Mouse (Mus musculus): ENCODE measurements around the gene Scmh1. TPM values are rescaled to one million over a fixed set of nuclear protein-coding genes. Genes with fewer than 3 reads are reported as not detected.

The Scmh1 gene
- total RNA-seq, 2 experiments from 2014 or later, result 75.6 to 78.5 TPM

DNA sequence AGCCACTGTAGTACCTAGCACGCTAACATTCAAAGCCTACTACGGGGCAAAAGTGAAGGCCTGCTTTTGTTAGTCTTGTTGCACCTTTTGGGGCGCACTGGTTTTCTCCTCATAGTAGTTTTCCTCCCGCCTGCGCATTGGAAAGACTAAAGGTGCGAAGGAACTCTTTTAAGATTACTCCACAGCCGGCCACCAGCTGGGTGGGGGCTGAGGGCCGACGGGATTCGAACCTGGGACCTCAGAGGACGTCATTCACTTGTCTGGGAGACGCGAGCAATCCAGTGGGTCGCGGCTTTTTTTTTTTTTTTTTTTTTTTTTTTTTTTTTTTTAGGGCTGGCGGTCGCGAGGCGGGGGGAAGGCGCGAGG is 320 bp upstream of the Scmh1 start:
- no peak for DNase-seq (ENCODE audit: low spot score in 2 of 2)

DNA sequence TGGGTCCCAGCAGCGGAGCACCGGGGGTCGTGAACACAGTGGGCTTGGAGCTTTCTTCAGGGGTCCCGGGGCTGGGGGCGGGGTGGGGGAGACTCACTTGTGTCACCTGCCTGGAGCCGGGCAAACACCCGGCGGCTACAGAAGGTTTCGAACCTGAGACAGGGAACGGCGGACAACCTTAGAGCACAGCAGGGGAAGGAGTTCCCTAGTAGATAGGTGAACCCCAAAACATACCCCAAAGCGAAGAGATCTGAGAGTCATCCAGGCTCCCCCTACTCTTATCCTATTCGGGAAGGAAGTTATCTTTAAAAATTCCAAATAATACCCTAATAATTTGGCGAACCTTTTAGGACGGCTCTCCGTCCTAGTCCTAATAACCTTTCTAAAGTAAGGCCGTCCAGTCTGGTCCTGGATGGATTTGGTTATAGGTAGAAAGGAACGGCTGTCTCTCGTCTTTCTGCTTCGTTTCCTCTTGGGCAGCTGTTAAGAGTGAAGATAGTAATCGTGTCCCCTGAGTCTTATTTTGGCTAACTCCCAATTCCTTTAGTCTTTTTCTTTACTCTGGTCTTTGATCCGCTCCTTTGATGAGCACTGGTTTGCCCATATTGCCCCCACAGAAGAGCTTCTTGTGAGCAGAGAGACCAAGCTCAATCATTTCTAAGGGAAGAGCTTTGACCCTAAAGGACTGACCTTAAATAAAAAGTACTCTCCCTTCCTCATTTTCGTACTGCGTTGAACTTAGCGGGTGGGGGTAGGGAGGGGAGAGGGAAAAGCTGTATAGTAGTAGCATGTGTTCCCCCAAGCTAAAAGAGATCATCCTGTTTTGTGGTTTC is 941 bp downstream of the Scmh1 start:
- no peak for DNase-seq (ENCODE audit: low spot score in 2 of 2)

DNA sequence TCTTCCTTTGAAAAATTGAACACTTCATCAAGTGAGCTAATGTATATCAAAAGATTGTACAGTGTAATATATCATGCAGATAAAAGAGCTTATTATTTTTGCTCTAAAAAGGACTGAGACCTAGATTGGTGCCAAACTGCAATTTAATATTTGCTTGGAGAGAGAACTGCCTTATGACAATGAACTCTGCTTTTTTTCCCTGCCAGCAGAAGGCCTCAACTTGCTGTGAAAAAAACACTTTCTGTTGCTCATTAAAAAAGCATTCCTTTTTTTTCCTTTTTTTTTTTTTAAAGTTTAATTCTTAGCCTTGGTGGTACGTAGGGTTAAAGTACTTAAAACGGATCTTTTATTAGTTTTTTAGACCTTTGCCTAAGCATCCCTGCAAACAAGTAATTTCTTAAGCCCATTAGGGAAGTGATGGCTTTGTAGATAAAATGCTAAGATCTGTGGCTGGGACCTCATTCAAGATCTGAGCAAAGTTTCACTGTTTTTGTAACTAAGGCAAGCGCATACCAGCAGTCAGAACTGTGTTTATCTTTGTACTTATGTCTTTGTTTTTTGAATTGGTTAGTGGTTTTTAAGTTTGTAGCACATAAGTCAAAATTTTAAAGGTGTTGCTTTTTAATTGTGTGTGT is 1.7 kb downstream of the Scmh1 start:
- DNase-seq (ENCODE audit: low spot score in 2 of 2), result no peak

DNA sequence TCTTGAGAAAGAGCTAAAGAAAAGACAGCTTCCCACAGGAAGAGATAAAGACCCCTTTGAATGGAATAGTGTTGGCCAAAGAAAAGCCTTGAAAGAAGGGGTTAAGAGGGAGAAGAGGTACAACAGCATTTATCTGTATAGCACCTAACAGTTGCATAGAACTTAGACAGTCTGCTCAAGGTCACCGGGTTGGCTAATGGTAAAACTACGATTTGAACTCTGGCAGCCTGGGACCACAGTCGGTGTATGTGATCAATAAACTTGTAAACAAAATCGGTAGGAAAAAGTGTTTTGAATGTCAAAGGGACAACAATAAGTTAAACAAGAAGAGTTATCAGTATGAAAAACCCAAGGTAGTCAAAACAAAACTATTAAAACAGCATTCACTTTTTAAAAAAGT is 13.0 kb downstream of the Scmh1 start:
- no peak for DNase-seq (ENCODE audit: low spot score in 2 of 2)

DNA sequence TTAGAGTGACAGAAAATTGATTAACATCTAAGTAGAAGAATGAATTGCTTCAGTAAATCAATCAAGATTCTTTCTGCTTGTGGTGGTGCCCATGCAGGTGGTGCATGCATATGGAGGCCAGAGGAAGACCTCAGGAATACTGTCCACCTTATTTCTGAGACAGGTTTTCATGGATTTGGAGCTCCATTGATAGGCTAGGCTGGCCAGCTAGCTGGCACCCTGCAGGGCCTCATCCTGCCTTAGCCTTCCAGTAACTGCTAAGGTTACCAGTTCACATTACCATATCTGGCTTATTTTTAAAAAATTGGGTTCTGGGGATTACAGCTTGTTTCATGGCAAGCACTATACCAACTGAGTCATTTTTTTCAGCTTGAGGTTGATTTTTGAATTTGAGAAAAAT is 15.1 kb downstream of the Scmh1 start:
- DNase-seq (ENCODE audit: low spot score in 2 of 2), result no peak

DNA sequence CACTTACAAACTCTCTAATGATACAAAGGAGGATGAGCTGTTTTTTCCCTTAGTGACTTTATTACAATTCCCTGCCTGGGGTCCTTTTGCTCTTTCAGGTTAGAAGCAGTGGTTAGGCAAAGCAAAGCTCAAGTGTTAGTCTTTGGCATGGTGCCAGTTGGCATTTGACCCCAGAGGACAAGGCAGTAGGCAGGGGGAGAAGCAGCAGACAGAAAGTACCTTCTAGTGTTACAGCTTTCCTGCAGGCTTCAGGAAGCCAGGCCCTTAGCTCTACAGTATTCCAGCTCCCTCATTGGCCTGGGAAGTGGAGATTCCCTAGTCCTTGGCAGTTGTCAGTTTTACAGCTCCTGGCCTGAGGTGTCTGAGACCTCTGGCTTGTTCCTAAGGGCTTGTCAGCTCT is 15.6 kb downstream of the Scmh1 start:
- DNase-seq (ENCODE audit: low spot score in 2 of 2), result no peak

DNA sequence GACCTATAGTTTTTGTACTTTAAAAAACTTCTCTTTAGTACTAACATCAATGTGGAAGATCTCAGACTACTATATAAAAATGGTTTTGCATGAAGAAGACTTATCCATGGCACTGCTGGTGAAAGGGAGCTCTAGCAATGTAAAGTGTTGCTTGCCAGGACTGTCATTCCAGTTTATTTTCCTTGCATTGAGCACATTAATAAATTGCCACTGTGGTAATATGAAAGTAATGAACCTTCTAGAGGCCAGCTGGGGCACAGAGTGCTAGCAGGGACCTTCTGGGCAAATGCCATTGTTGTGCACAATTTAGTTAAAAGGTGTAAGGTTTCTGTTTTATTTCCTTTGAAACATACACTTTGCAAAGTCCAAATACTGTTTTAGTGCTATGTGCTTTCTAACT is 25.5 kb downstream of the Scmh1 start:
- DNase-seq (ENCODE audit: low spot score in 2 of 2), result no peak

DNA sequence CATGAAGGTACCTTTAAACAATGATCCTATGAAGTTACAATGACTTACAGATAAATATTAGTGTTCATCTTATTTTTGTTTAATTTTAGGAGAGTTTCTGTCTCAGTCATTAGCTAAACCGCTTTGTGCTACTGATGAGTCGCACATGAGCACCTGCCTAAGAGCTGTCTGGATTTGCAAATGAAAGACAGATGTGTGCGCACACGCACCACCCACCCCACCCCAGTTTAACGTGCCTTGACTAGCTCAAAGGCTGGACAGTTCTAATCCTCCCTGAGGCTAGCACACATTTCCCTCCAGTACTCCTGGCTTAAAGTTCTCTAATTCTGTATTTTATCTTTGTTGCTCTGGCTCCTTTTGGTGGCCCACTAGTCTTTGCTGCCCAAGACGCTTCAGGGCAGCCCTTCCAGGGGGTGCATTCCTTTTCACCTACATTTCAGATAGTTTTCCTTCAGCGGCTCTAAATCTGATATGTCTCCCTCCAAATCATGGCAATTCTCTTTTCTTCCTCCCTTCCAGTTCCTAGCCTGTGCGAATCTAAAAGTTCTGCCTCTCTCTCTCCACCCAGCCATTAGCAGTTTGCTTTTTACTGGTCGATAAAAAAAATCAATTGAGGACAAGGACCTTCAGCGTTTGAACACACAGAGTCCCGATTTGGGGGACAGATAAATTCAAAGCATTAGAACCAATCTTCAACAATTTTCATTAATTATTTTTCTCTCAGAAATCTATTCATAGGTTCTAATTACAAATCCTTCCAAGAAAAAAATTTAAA is 27.7 kb downstream of the Scmh1 start:
- DNase-seq (ENCODE audit: low spot score in 2 of 2), result no peak

DNA sequence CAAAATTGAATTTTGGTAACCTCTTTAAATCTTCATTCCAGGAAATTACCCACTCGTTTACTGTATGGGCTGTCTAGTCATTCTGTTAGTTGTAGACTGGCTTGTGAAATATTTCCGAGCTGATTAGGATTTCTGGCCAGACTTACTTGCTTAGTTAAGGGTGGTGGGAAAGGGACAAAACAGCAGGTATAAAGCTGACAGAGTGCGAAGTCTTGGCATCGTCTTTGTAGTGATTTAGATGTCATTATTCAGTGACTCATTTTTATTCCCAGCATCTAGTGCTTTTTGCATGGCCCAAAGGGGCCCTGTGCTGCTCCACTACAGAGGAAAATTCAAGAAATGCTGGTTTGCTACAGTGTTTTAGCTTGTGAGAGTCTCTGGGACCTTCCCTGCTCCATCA is 56.7 kb downstream of the Scmh1 start:
- no peak for DNase-seq (ENCODE audit: low spot score in 2 of 2)

DNA sequence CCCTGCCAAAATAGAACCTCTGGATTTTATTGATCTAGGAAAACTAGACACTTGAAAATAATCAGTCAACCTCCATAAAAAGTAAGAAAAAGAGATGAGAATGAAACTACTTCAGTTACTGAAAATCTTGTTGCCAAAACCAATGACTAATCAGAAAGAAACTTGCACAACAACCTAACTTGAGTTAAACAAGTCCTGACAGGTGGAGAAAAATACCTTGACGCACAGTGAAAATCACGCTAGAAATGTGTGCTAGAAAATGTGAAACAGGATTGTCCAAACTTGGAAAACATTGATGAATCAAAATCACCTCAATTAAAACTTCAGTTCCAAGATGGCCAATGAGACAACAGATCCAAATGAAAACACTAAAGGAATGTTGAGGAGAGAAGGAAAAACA is 67.9 kb downstream of the Scmh1 start:
- DNase-seq (ENCODE audit: low spot score in 2 of 2), result no peak

DNA sequence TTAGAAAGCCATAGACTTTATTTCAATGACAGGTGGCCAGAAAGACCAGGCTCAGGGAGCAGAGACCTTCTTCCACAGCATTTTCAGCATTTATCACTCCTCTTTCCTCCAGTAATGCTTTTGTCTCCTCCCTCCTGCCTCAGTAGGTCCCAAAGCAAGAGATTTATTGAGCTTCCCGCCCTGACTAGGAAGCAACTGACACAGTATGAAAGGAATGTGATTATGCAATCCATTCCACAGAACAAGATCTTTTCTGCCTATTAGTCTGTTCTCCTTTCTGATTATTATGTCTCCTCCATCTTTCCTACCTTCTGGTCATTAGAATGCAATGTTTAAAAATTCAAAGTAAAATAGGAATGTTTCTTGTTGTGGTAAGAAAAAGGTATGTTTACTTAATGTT is 82.6 kb downstream of the Scmh1 start:
- no peak for DNase-seq (ENCODE audit: low spot score in 2 of 2)

DNA sequence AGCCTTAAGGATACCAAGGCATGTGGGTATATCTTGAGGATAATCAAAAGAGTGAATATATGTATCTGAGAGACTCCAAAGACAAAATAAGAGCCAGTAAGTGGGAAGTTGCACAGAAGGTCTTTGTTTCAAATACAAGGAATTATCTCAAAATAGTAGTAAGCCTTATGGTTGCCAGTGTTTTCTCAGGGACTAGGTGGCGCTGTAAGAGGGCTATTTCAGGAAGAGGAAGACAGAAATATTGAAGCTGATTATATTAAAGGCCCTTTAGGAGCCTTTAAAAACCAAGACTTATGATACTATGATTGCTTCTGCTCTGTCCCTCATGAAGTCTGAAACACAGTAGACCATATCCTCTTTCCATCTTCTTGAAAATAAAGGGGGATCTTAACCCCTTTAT is 101.9 kb downstream of the Scmh1 start:
- no peak for DNase-seq (ENCODE audit: low spot score in 2 of 2)

DNA sequence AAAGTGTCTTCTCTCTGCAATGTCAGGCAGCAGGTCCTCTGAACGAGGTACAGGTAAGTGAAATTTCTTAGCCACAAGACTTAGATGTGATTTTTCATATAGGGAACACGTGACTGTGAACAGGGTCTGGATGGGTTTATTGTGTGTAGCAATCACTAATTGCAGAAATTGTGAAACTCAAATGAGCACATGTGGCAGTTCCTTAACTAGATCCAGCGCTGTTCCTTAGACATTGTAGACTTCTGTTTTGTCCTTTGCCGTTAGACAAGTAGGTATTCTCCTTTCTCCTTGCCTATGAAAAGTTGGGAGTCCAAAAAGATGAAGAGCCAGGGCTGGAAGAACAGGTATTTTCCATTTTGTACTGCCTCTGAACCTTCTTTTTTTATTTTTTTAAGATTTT is 106.1 kb downstream of the Scmh1 start:
- no peak for DNase-seq (ENCODE audit: low spot score in 2 of 2)

DNA sequence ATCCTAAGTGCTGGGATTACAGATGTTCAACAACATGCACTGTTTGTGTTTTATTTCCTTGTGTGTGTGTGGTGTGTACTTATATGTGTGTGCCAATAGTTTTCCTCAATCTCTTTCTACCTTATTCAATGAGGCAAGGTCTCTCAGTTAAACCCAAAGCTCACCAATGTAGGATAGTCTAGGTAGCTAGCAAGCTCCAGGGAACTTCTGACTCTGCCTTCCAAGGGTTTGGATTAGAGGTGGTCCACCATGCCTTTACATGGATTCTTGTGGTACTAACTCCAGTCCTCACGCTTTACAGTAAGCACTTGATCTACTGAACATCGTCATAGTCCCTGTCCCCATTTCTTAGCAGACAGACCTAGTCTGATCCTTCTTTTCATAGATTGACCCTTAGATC is 109.3 kb downstream of the Scmh1 start:
- DNase-seq (ENCODE audit: low spot score in 2 of 2), result no peak

DNA sequence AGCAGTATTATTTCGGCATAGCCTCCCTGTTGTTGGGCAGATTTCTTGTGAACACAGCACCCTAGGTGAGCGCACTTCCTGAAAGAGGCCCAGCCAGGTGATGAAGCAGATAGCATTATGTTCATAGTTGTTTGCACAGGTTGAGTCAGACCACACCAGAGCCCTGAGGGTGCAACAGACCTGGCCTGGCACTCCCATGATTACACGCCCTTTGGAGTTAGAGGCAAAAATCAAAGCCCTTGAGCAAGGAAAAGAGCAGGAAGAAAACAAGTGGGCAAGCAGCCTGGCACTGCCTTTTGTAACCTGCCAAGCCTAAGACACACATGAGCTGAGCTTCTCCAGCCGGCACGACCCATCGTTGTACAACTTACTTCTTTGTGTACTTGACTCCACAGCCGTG is 111.4 kb downstream of the Scmh1 start:
- no peak for DNase-seq (ENCODE audit: low spot score in 2 of 2)

DNA sequence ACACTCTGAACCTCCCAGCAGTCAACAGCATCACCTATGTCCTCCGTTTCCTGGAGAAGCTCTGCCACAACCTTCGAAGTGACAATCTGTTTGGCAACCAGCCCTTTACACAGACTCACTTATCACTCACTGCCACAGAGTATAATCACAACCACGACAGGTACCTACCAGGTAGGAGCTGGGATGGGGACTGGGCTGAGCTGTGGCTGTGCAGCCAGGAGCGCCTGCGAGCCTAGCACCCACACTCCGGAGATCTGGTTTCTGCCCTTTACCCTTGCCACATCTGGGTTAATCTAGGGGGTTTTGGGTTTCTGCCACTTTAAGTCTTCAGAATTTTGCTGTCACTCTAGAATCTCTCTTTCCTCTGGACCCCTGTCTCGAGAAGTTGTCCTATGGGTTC is 111.8 kb downstream of the Scmh1 start:
- DNase-seq (ENCODE audit: low spot score in 2 of 2), result no peak

DNA sequence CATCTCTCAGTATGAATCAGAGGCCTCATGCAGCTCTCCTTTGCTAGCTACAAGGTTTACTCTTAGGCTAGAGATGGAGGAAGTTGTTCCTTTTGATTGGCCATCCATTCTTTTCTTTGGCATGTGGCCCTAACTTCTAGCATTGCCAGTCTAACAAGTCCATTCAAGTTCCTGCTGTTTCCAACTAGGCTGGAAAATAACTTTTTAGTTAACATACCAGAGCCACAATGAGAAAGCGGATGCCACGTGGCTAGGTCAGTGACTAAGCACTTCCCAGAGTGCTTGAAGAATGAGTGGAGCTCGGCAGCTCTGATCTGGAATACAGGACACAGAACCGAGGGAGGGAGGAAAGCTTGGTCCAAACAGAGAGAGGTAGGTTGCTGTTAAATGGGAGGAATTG is 112.3 kb downstream of the Scmh1 start:
- DNase-seq (ENCODE audit: low spot score in 2 of 2), result no peak

DNA sequence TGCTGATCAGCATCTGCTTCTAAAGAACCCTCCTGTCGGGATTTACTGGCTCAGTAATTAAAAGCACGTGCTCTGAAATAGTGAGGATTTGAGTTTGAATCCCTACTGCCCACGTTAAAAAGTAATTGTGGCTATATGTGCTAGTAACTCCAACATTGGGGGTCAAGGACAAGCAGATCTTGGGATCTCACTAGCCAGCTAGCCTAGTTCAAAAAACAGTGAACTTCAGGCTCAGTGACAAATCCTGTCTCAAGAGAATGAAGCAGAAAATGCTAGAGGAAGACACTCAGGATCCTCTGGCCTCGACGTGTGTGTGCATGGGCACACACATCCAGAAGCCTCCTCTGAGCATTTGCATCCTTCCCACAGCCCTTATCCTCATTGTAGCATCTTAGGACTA is 116.7 kb downstream of the Scmh1 start:
- DNase-seq (ENCODE audit: low spot score in 2 of 2), result no peak

DNA sequence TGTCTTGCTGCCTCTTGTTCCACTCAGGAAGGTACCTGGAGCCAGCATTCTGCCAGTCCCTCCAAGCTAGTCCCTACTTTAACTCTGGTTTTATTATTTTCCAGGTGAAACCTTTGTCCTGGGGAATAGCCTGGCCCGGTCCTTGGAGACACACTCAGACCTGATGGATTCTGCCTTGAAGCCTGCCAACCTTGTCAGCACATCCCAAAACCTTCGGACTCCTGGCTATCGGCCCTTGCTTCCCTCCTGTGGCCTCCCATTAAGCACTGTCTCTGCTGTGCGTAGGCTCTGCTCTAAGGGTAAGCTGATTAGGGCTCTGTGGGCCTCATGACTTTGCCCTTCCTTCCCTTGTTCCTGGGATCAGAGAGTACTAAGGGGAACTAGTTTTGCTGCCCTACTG is 117.3 kb downstream of the Scmh1 start:
- DNase-seq (ENCODE audit: low spot score in 2 of 2), result no peak

DNA sequence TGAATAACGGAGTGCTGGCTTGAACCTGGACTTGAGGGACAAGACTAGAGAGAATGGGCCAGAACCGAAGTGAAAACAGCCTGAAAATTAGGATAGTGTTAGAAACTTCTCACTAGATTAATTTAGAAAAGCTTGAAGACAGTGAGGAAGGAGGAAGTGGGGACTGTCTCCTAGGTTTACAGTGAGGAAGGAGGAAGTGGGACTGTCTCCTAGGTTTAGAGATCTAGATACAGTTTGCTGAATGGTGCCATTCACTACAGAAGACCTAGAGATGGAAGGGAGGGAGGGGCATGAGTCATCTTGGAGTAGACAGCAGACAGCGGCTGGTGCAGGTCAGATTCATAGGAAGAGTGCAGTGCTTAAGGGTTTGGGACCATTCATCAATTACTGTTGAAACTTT is 118.0 kb downstream of the Scmh1 start:
- no peak for DNase-seq (ENCODE audit: low spot score in 2 of 2)

DNA sequence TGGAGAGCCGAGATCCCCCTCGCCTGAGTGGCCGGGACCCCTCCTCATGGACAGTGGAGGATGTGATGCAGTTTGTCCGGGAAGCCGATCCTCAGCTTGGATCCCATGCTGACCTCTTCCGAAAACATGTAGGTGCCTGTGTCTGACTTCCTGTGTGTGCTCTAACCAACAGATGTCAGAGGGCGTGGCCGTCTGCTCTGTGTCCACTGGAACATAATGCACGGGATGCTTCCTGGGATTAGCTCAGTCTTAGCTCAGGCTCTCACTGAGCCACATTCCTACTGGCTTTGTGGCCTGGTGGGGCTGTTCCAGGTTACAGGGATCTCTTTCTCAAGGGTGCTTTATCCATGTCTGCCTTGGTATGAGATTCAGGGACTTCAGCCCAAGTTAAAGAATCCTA is 123.1 kb downstream of the Scmh1 start:
- DNase-seq (ENCODE audit: low spot score in 2 of 2), result no peak

DNA sequence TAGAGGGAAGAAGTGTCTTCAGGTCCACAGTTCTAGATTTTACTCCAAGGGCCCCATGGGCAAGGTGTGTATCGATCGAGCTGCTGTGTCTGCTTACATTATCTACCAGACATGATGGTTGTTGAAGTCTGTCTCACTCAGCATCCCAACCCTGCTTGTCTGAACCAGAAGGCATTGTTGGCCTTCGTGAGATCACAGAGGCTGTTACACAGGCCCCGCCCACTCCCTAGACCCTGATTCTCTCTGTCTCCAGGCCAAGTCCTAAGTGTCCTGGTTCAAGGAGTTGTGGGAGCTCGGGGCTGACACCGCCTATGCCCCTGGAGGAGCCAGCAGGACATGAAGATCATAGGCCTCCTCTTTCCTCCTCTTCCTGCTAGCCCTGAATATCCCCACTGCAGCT is 126.9 kb downstream of the Scmh1 start, which contains the start of gene Slfnl1:
Gene Slfnl1 (plus strand): TSS at position 246 of the 400 bp plus-strand sequence.
- no peak for DNase-seq (ENCODE audit: low spot score in 2 of 2)

Measured in layer of hippocampus, adult 18-20 months (tissue).